Mouse (Mus musculus) embryonic facial prominence, embryonic 13.5 days (tissue): ENCODE results near the gene Ston2. TPM values are rescaled to one million over a fixed set of nuclear protein-coding genes. Genes with fewer than 3 reads are reported as not detected.

Experiments used
- ATAC-seq: fragments of 200-750 bp; cut with Nextera tagmentation; 2 replicates; pipeline ENCODE4 v1.8.0; 2017; ENCODE audit warnings: low read depth; ENCODE audit not compliant: insufficient number of reproducible peaks, insufficient read depth, low FRiP score, low TSS enrichment
- H3K27ac ChIP-seq: fragments of 300-500 bp; sonication (generic); 2 replicates; pipeline ENCODE4 v1.5.1; 2015; ENCODE audit warnings: moderate library complexity, mild to moderate bottlenecking, inconsistent platforms
- H3K27me3 ChIP-seq: fragments of 300-500 bp; sonication (generic); 2 replicates; pipeline ENCODE4 v1.6.1; 2015; ENCODE audit warnings: mild to moderate bottlenecking, inconsistent platforms
- H3K36me3 ChIP-seq: fragments of 300-500 bp; sonication (generic); 2 replicates; pipeline ENCODE4 v1.6.1; 2015; ENCODE audit warnings: mild to moderate bottlenecking, inconsistent platforms
- H3K4me1 ChIP-seq: fragments of 300-500 bp; sonication (generic); 2 replicates; pipeline ENCODE4 v1.6.1; 2015; ENCODE audit warnings: inconsistent platforms
- H3K4me2 ChIP-seq: fragments of 300-500 bp; sonication (generic); 2 replicates; pipeline ENCODE4 v1.6.1; 2015; ENCODE audit warnings: moderate library complexity, mild to moderate bottlenecking, inconsistent platforms
- H3K4me3 ChIP-seq: fragments of 300-500 bp; sonication (generic); 2 replicates; pipeline ENCODE4 v1.5.1; 2015; ENCODE audit warnings: mild to moderate bottlenecking, inconsistent platforms
- H3K9ac ChIP-seq: fragments of 300-500 bp; sonication (generic); 2 replicates; pipeline ENCODE4 v1.6.1; 2015; ENCODE audit warnings: mild to moderate bottlenecking, inconsistent platforms
- H3K9me3 ChIP-seq: fragments of 300-500 bp; sonication (generic); 2 replicates; pipeline ENCODE4 v1.6.1; 2016; ENCODE audit warnings: inconsistent platforms
- WGBS: fragments of 180-500 bp; shearing (Covaris S2); methylation state at CpG from one replicate; pipeline ENCODE4 v1.1.7; 2015; ENCODE audit warnings: mixed read lengths; 5-methylcytosine and 5-hydroxymethylcytosine counted together
- polyA plus RNA-seq: library from polyadenylated mRNA; unstranded; fragments of >200 nt; fragmentation: Nextera tagmentation; extraction: Ambion mirVana; gene quantifications from 2 replicates; pipeline ENCODE4 v1.2.1, GENCODE M21; 2015

Ston2 gene
- polyA plus RNA-seq, 1 experiment from 2014 or later, result 7.5 TPM

- WGBS, result 43% methylated on average over 13 of the region's 13 CpGs
- H3K4me2 ChIP-seq, result no peak overlapping the region
Observed at GRCm38 (mm10) chr12:91765504-91765903, 22.7 kb downstream of the Ston2 start.

GRCm38 (mm10) chr12:91765054-91765453, 23.1 kb downstream of the Ston2 start:
- ATAC-seq, result no peak
- no peaks in the 10 kb centered on the region for H3K36me3 ChIP-seq
- WGBS, result 13% methylated on average over 2 of the region's 2 CpGs
- H3K4me2 ChIP-seq, result no peak overlapping the region
- no peak overlapping the region for H3K4me3 ChIP-seq
- no peaks in the 10 kb centered on the region for H3K9me3 ChIP-seq
- no peaks in the 10 kb centered on the region for H3K27me3 ChIP-seq
- peaks cover 18% of the 10 kb centered on the region for H3K4me1 ChIP-seq
- H3K27ac ChIP-seq, result no peak overlapping the region
- H3K9ac ChIP-seq, result no peak overlapping the region

More at GRCm38 (mm10) chr12:91765504-91765903, 22.7 kb downstream of the Ston2 start:
- Histone ChIP-seq H3K36me3 (no peaks in the 10 kb centered on the region), H3K4me1 (peaks cover 18% of the 10 kb centered on the region), H3K27ac (no peak overlapping the region), H3K27me3 (no peaks in the 10 kb centered on the region), H3K9ac (no peak overlapping the region), H3K9me3 (no peaks in the 10 kb centered on the region), H3K4me3 (no peak overlapping the region)
- ATAC-seq, result no peak

- H3K4me2 ChIP-seq, result no peak overlapping the region
- H3K9me3 ChIP-seq, result no peaks in the 10 kb centered on the region
- peaks cover 18% of the 10 kb centered on the region for H3K4me1 ChIP-seq
- no peaks in the 10 kb centered on the region for H3K36me3 ChIP-seq
- H3K9ac ChIP-seq, result no peak overlapping the region
- no peak overlapping the region for H3K27ac ChIP-seq
- WGBS, result 70% methylated on average over 2 of the region's 2 CpGs
- H3K4me3 ChIP-seq, result no peak overlapping the region
- no peaks in the 10 kb centered on the region for H3K27me3 ChIP-seq
- no peak for ATAC-seq
Observed at GRCm38 (mm10) chr12:91764471-91764870, 23.7 kb downstream of the Ston2 start.

- Histone ChIP-seq H3K9ac (no peak overlapping the region), H3K4me2 (no peak overlapping the region), H3K27me3 (no peaks in the 10 kb centered on the region), H3K4me3 (no peak overlapping the region), H3K9me3 (no peaks in the 10 kb centered on the region), H3K4me1 (peaks cover 10% of the 10 kb centered on the region), H3K36me3 (no peaks in the 10 kb centered on the region), H3K27ac (no peak overlapping the region)
- no peak for ATAC-seq
- WGBS, result 89% methylated on average over 3 of the region's 3 CpGs
Observed at GRCm38 (mm10) chr12:91759836-91760235, 28.4 kb downstream of the Ston2 start.

GRCm38 (mm10) chr12:91757854-91758562, 30.2 kb downstream of the Ston2 start:
- ATAC-seq, result no peak
- 85% methylated on average over 13 of the region's 13 CpGs for WGBS
- no peak overlapping the region for H3K4me3 ChIP-seq
- peaks cover 9% of the 10 kb centered on the region for H3K4me1 ChIP-seq
- H3K27me3 ChIP-seq, result no peaks in the 10 kb centered on the region
- no peaks in the 10 kb centered on the region for H3K9me3 ChIP-seq
- no peaks in the 10 kb centered on the region for H3K36me3 ChIP-seq
- no peak overlapping the region for H3K4me2 ChIP-seq
- no peak overlapping the region for H3K9ac ChIP-seq
- H3K27ac ChIP-seq, result no peak overlapping the region

- no peaks in the 10 kb centered on the region for H3K27me3 ChIP-seq
- no peaks in the 10 kb centered on the region for H3K36me3 ChIP-seq
- no peaks in the 10 kb centered on the region for H3K9me3 ChIP-seq
- no peak overlapping the region for H3K4me2 ChIP-seq
- WGBS, result 28% methylated on average over 5 of the region's 5 CpGs
- ATAC-seq, result no peak
- H3K27ac ChIP-seq, result no peak overlapping the region
- peaks cover 9% of the 10 kb centered on the region for H3K4me1 ChIP-seq
- H3K4me3 ChIP-seq, result no peak overlapping the region
- no peak overlapping the region for H3K9ac ChIP-seq
Observed at GRCm38 (mm10) chr12:91756562-91757166, 31.5 kb downstream of the Ston2 start.

GRCm38 (mm10) chr12:91754606-91755005, 33.6 kb downstream of the Ston2 start:
- H3K27me3 ChIP-seq, result no peaks in the 10 kb centered on the region
- WGBS, result 73% methylated on average over 6 of the region's 6 CpGs
- no peak for ATAC-seq

GRCm38 (mm10) chr12:91752711-91753110, 35.5 kb downstream of the Ston2 start:
- no peak overlapping the region for H3K9ac ChIP-seq
- H3K4me1 ChIP-seq, result peaks cover 18% of the 10 kb centered on the region
- H3K4me3 ChIP-seq, result no peak overlapping the region
- no peaks in the 10 kb centered on the region for H3K27me3 ChIP-seq
- H3K4me2 ChIP-seq, result no peak overlapping the region
- H3K36me3 ChIP-seq, result no peaks in the 10 kb centered on the region
- H3K9me3 ChIP-seq, result no peaks in the 10 kb centered on the region
- 78% methylated on average over 5 of the region's 5 CpGs for WGBS
- no peak overlapping the region for H3K27ac ChIP-seq
- no peak for ATAC-seq

More at GRCm38 (mm10) chr12:91754606-91755005, 33.6 kb downstream of the Ston2 start:
- H3K9ac ChIP-seq, result no peak overlapping the region
- H3K9me3 ChIP-seq, result no peaks in the 10 kb centered on the region
- H3K36me3 ChIP-seq, result no peaks in the 10 kb centered on the region
- no peak overlapping the region for H3K4me2 ChIP-seq
- no peak overlapping the region for H3K4me3 ChIP-seq
- peaks cover 9% of the 10 kb centered on the region for H3K4me1 ChIP-seq
- no peak overlapping the region; the same call in 1 of the 2 replicates for H3K27ac ChIP-seq

GRCm38 (mm10) chr12:91751893-91752597, 36.1 kb downstream of the Ston2 start:
- ATAC-seq, result no peak
- Histone ChIP-seq H3K4me1 (peaks cover 18% of the 10 kb centered on the region), H3K4me2 (no peak overlapping the region), H3K27ac (no peak overlapping the region), H3K27me3 (no peaks in the 10 kb centered on the region), H3K36me3 (no peaks in the 10 kb centered on the region), H3K9ac (no peak overlapping the region), H3K9me3 (no peaks in the 10 kb centered on the region), H3K4me3 (no peak overlapping the region)
- WGBS, result 79% methylated on average over 13 of the region's 13 CpGs

GRCm38 (mm10) chr12:91749543-91750184, 38.5 kb downstream of the Ston2 start:
- Histone ChIP-seq H3K27ac (no peak overlapping the region), H3K4me2 (no peak overlapping the region), H3K27me3 (no peaks in the 10 kb centered on the region), H3K36me3 (no peaks in the 10 kb centered on the region), H3K9ac (no peak overlapping the region), H3K4me3 (no peak overlapping the region), H3K9me3 (no peaks in the 10 kb centered on the region), H3K4me1 (peaks cover 29% of the 10 kb centered on the region)
- ATAC-seq, result no peak
- 71% methylated on average over 11 of the region's 11 CpGs for WGBS

GRCm38 (mm10) chr12:91748241-91748865, 39.8 kb downstream of the Ston2 start:
- Histone ChIP-seq H3K9ac (no peak overlapping the region), H3K9me3 (no peaks in the 10 kb centered on the region), H3K4me3 (no peak overlapping the region), H3K36me3 (no peaks in the 10 kb centered on the region), H3K27me3 (no peaks in the 10 kb centered on the region), H3K27ac (no peak overlapping the region), H3K4me2 (no peak overlapping the region), H3K4me1 (peaks cover 34% of the 10 kb centered on the region)
- 66% methylated on average over 18 of the region's 18 CpGs for whole genome bisulfite sequencing
- no peak for ATAC-seq
